Mouse (Mus musculus) heart, embryonic 13.5 days (tissue): ENCODE results near the gene Dennd1a. TPM values are rescaled to one million over a fixed set of nuclear protein-coding genes. Genes with fewer than 3 reads are reported as not detected.

ENCODE experiments used
- ATAC-seq: fragments of 200-750 bp; cut with Nextera tagmentation; 2 replicates; pipeline ENCODE4 v1.8.0; 2017; ENCODE audit warnings: moderate TSS enrichment; ENCODE audit not compliant: insufficient number of reproducible peaks, low FRiP score, low TSS enrichment; ENCODE audit errors: extremely low read depth
- H3K27ac ChIP-seq: fragments of 300-500 bp; sonication (generic); replicated peaks from 2 replicates; pipeline ENCODE4 v1.5.1; 2015; ENCODE audit warnings: moderate library complexity, mild to moderate bottlenecking, inconsistent platforms
- H3K27me3 ChIP-seq: fragments of 300-500 bp; sonication (generic); replicated peaks from 2 replicates; pipeline ENCODE4 v1.6.1; 2015; ENCODE audit warnings: mild to moderate bottlenecking, inconsistent platforms
- H3K36me3 ChIP-seq: fragments of 300-500 bp; sonication (generic); 2 replicates; pipeline ENCODE4 v1.6.1; 2015; ENCODE audit warnings: mild to moderate bottlenecking, inconsistent platforms
- H3K4me1 ChIP-seq: fragments of 300-500 bp; sonication (generic); 2 replicates; pipeline ENCODE4 v1.6.1; 2015; ENCODE audit warnings: inconsistent platforms
- H3K4me2 ChIP-seq: fragments of 300-500 bp; sonication (generic); 2 replicates; pipeline ENCODE4 v1.6.1; 2015; ENCODE audit warnings: inconsistent platforms, mild to moderate bottlenecking, moderate library complexity
- H3K4me3 ChIP-seq: fragments of 300-500 bp; sonication (generic); 2 replicates; pipeline ENCODE4 v1.5.1; 2015; ENCODE audit warnings: moderate library complexity, mild to moderate bottlenecking, inconsistent platforms
- H3K9ac ChIP-seq: fragments of 300-500 bp; sonication (generic); 2 replicates; pipeline ENCODE4 v1.6.1; 2015; ENCODE audit warnings: inconsistent platforms, mild to moderate bottlenecking, moderate library complexity
- H3K9me3 ChIP-seq: fragments of 300-500 bp; sonication (generic); 2 replicates; pipeline ENCODE4 v1.6.1; 2016; ENCODE audit warnings: inconsistent platforms
- WGBS: fragments of 180-500 bp; shearing (Covaris S2); methylation state at CpG from one replicate; pipeline ENCODE4 v1.1.7; 2015; ENCODE audit warnings: mixed read lengths; 5-methylcytosine and 5-hydroxymethylcytosine counted together
- polyA plus RNA-seq: library from polyadenylated mRNA; unstranded; fragments of >200 nt; fragmentation: Nextera tagmentation; extraction: Ambion mirVana; gene quantifications from 2 replicates; pipeline ENCODE4 v1.2.1, GENCODE M21; 2015

Gene Dennd1a
- polyA plus RNA-seq, 1 experiment from 2014 or later: 11.4 TPM

DNA sequence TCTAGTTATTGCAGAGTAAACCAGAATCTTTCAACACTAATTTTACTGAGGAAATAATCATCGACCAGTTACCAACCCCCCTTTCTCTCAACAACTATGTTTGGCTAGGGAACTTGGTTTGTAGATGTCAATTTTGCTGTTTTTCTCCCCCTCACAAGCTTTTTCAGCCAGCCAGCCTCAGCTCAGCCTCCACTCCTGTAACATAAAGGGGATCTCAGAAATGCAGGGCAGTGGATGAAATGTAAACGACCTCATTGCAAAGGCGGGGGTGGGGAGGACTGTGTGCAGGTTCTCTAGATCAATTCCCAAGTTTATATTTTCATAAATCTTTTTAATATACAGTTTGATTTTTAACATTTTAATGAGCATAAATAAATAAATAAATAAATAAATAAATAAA is 147.7 kb downstream of the Dennd1a start:
- Histone ChIP-seq H3K9me3 (no peaks in the 10 kb centered on the region), H3K4me1 (peaks cover 22% of the 10 kb centered on the region), H3K4me2 (no peak overlapping the region), H3K27ac (no peak overlapping the region), H3K4me3 (no peak overlapping the region), H3K36me3 (no peaks in the 10 kb centered on the region), H3K27me3 (no peaks in the 10 kb centered on the region), H3K9ac (no peak overlapping the region)
- 65% methylated on average over 3 of the region's 3 CpGs for WGBS
- ATAC-seq: no peak

DNA sequence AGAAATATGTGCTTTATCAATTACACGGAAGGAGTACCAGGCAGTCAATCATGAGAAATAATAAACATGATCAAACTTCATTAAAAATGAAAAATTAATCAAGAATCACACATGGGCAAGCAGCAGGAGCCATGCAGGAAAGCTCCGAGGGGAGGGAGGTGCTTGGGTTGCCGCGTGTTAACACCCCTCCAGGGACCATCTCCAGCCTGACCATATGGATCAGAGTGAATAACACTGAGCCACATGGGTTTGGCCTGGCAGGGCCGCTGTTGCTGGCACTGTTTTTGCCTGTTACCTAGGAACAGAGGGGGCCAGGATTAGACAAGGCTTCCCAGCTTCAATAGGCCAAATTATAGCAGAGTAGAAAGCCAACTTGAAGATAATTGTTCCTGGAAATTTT is 150.1 kb downstream of the Dennd1a start:
- Histone ChIP-seq H3K4me1 (peaks cover 30% of the 10 kb centered on the region), H3K27ac (no peak overlapping the region), H3K36me3 (no peaks in the 10 kb centered on the region), H3K9me3 (no peaks in the 10 kb centered on the region), H3K4me3 (no peak overlapping the region), H3K27me3 (no peaks in the 10 kb centered on the region), H3K4me2 (no peak overlapping the region), H3K9ac (no peak overlapping the region)
- no peak for ATAC-seq
- WGBS: 50% methylated on average over 5 of the region's 5 CpGs

DNA sequence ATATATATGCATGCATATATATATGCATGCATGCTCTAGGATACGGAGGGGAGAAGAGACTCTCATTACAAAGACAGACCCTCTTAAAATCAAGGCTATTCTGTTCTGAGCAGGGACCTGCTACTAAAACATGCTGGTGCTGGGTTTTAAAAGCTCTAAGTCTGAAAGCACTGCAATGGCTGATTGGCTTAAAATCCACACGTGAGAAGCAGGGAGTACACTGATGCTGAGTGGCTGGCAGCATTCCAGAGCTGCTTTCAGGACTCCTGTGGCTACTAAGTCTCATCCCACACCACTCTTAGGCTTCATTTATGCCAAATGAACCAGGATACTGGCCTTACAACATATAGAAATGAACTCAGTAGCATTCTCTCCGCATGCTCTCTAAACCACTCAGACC is 151.8 kb downstream of the Dennd1a start:
- H3K27me3 ChIP-seq: no peaks in the 10 kb centered on the region
- H3K4me2 ChIP-seq: no peak overlapping the region
- H3K4me1 ChIP-seq: peaks cover 39% of the 10 kb centered on the region
- H3K9me3 ChIP-seq: no peaks in the 10 kb centered on the region
- no peak for ATAC-seq
- no peak overlapping the region for H3K27ac ChIP-seq
- H3K9ac ChIP-seq: no peak overlapping the region
- H3K36me3 ChIP-seq: no peaks in the 10 kb centered on the region
- no peak overlapping the region for H3K4me3 ChIP-seq
- 59% methylated on average over 3 of the region's 3 CpGs for WGBS

DNA sequence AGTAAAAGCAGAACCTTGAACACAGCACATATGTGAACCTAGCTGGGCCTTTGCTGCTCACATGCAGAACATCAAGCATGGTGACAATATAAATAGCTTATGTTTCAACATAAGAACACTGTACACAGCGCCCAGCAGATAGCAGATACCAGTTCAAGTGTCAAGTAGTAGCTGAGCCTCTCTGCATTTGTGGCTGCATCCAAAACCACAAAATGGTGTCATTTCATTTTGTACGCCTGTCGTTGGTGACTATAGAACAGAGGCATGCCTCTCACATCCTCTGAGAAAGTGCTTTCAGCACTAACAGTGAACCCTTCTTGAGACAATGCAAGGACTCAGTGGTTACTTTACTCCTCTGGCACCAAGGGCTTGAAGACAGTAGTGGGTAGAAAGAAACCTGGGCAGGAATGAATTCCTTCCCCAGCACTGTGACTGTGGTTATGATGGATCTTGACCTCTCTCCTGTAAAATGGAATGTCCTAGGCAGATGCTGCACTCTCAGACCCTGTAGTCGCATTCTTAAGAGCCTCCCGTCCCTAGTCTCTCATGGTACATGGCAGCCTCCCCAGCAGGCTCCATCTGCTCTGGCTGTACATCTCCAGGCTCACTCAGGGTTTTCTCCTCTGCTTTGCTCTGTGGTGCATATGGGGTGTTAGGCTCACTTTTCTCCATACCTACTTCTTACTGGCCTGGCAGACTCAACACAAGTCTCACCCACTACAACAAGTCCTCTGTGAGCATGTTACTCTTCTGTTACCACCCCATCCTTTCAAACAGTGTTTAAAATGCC is 154.0 kb downstream of the Dennd1a start:
- Histone ChIP-seq H3K27ac (no peak overlapping the region), H3K9me3 (no peaks in the 10 kb centered on the region), H3K4me1 (peaks cover 49% of the 10 kb centered on the region), H3K4me2 (no peak overlapping the region), H3K36me3 (no peaks in the 10 kb centered on the region), H3K4me3 (no peak overlapping the region), H3K9ac (no peak overlapping the region), H3K27me3 (no peaks in the 10 kb centered on the region)
- no peak for ATAC-seq
- 67% methylated on average over 5 of the region's 5 CpGs for WGBS

DNA sequence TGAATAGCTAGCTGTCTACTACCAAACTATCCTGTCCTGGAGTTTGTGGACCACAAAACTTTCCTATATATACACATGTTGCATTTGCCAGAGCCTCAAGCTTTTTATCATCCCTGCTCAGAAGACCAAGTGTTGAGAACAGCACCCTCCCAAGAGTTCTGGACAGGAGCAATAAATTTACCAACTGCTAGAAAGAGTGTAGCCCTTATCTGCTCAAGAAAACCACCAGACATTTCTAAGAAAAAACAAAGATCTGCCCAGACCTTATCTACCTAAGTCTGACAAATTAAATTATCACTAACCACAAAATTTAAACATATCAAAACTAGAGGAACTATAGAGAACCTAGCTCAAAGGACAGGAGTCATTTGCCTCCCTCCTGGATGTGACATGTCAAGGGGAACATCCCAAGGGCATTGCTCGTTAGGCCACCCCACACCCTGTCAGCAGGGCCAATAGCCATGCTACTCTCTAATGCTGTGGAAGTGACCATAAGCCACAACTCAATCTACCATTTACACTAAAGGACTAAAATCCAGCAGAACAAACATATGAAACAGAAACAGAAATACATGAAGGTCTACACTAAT is 154.9 kb downstream of the Dennd1a start:
- no peaks in the 10 kb centered on the region for H3K36me3 ChIP-seq
- H3K4me3 ChIP-seq: no peak overlapping the region
- no peak for ATAC-seq
- no peaks in the 10 kb centered on the region for H3K9me3 ChIP-seq
- peaks cover 46% of the 10 kb centered on the region for H3K4me1 ChIP-seq
- no peak overlapping the region for H3K27ac ChIP-seq
- no peak overlapping the region for H3K9ac ChIP-seq
- no peaks in the 10 kb centered on the region for H3K27me3 ChIP-seq
- no peak overlapping the region for H3K4me2 ChIP-seq
- WGBS: 58% methylated on average over 1 of the region's 1 CpGs

DNA sequence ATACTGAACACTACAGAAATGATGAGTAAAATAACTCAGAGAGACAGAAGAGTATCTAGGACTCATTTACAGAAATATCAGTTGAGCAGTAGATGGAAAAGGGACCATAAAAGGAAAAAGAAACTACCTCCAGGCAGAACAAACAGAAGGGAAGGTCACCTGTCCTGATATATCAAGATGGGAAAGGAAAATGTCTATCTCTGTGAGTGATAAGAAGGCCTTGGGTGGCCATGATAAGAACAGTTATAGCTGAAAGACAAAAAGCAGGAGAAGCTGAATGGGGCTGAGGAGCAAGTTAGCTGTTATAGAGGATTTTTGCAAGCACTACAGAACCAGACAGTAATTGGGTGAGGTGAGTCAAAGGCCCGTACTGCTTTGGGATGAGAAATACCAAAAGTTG is 155.7 kb downstream of the Dennd1a start:
- ATAC-seq: no peak
- H3K27ac ChIP-seq: no peak overlapping the region
- H3K36me3 ChIP-seq: no peaks in the 10 kb centered on the region
- H3K4me2 ChIP-seq: no peak overlapping the region
- H3K9ac ChIP-seq: no peak overlapping the region
- H3K27me3 ChIP-seq: no peaks in the 10 kb centered on the region
- peaks cover 47% of the 10 kb centered on the region for H3K4me1 ChIP-seq
- H3K4me3 ChIP-seq: no peak overlapping the region
- no peaks in the 10 kb centered on the region for H3K9me3 ChIP-seq
- 58% methylated on average over 1 of the region's 1 CpGs for WGBS

DNA sequence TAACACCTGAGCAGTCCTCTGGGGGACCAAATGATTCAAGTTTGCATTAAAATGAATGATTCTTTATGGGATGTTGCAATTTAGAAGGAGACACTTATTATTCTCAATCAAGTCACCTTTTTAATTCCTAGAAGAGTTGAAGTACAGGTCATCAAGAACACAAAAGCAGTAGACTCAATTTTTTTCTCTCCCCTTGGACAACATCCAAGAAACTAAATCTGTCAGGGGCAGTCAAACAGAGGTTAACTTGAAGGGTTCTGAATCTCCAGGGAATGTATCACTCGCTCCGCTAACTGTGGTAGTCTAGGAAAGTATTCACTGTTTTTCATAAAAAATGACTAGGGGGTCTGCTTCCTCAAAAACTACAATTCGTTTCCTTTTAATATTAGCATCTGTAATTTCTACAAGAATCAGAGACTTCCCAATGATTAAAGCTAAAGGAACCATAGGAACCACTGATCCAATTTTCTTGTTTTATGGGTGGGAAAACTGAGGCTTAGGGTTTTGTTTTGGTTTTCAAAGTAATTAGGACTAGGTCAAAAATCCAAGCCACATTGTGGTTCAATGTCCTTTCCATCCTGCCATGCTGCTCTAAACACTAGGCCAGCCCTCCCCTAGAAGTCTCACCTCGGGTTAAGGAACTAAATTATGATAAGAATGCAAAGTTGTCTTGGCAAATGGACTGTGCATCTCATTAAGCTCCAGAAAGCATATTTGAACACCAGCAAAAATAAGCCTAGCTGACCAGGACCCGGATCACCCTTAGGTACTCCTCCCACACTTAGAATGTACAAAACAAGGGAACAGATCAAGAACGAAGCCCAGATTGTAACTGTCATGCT is 157.0 kb downstream of the Dennd1a start:
- peaks cover 61% of the 10 kb centered on the region for H3K4me1 ChIP-seq
- H3K36me3 ChIP-seq: no peaks in the 10 kb centered on the region
- H3K4me3 ChIP-seq: no peak overlapping the region
- 45% methylated on average over 6 of the region's 6 CpGs for WGBS
- H3K4me2 ChIP-seq: no peak overlapping the region
- no peak overlapping the region for H3K27ac ChIP-seq
- H3K9me3 ChIP-seq: no peaks in the 10 kb centered on the region
- H3K27me3 ChIP-seq: no peaks in the 10 kb centered on the region
- no peak overlapping the region for H3K9ac ChIP-seq
- ATAC-seq: no peak

DNA sequence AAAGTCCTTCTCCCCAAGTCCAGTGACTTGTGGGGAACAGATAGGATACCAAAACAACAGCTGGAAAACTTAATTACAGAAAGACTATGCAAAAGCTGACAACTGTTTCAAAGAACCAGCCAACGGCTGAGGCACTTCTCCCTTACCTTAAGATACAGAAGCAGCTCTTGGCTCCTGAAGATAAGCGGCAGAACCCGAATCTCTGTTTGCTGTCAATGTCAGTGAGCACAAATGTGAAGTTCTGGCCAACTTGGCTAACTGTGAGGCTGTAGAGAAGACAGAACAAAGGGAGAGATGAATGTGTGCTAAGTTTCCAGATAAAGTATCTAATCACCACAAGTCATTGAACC is 160.8 kb downstream of the Dennd1a start:
- H3K27me3 ChIP-seq: no peaks in the 10 kb centered on the region
- no peak overlapping the region for H3K4me3 ChIP-seq
- no peak for ATAC-seq
- H3K4me1 ChIP-seq: peaks cover 44% of the 10 kb centered on the region
- WGBS: 3% methylated on average over 3 of the region's 3 CpGs
- no peaks in the 10 kb centered on the region for H3K9me3 ChIP-seq
- H3K4me2 ChIP-seq: peak overlapping the region; percentile 19; the same call in 1 of the 2 replicates
- H3K9ac ChIP-seq: no peak overlapping the region
- H3K27ac ChIP-seq: peak overlapping the region; percentile 55
- H3K36me3 ChIP-seq: 0 out of 2 replicates have a peak, but pooled peaks cover 3% of the 10 kb centered on the region

DNA sequence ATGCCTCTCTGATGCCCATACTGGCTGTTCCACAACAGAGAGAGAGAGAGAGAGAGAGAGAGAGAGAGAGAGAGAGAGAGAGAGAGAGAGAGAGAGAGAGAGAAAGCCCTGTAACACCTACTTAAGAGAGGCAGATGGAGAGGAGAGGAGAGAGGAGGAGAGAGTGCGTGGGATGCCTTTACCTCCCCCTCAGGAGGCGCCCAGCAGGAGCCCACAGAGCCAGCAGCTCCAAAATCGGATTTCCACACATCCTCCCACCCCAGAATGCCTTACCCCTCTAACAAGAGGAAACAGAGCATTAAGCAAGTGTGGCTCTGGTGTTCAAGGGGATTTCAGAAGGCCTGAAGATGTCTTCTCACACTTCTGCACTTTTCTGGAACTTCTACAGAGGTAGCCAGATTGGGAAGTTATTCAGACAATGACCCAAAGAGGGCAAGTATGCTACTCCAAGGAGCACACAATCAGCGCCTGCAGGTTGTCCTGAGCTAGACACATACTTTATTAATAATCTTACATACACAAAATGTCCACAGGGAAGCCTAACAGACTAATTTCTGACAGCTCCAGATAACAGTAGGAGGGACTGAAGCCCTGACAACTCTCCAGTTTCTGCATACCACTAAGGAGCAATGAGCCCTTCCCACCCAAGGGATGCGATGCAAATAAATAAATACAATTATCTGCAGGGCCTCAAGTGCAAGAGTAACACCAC is 161.4 kb downstream of the Dennd1a start:
- peak overlapping the region; percentile 19 for H3K4me2 ChIP-seq
- H3K4me1 ChIP-seq: peaks cover 38% of the 10 kb centered on the region
- no peak overlapping the region for H3K9ac ChIP-seq
- no peaks in the 10 kb centered on the region for H3K9me3 ChIP-seq
- H3K27me3 ChIP-seq: no peaks in the 10 kb centered on the region
- 0 out of 2 replicates have a peak, but pooled peaks cover 3% of the 10 kb centered on the region for H3K36me3 ChIP-seq
- 32% methylated on average over 5 of the region's 5 CpGs for WGBS
- H3K4me3 ChIP-seq: no peak overlapping the region
- no peak for ATAC-seq
- peak overlapping the region; percentile 55 for H3K27ac ChIP-seq

DNA sequence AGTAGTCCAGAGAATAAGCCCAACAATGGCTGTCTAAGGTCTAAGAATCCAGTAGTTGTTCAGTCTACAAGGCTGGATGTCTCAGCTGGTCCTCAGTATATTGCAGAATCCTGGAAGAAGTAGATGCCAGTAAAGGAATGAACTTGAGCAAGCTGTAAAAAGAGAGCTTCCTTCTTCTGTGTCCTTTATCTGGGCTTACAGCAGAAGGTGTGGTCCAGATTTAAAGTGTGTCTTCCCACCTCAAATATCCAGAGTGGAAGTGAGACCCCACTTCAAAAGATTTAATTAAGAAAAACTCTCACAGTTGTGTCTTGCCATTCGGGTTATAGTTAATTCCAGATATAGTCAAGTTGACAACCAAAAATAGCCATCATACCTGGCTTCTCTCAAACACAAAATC is 162.5 kb downstream of the Dennd1a start:
- H3K27ac ChIP-seq: no peak overlapping the region
- H3K4me2 ChIP-seq: no peak overlapping the region
- H3K4me1 ChIP-seq: peaks cover 27% of the 10 kb centered on the region
- no peaks in the 10 kb centered on the region for H3K27me3 ChIP-seq
- H3K9me3 ChIP-seq: no peaks in the 10 kb centered on the region
- no peak for ATAC-seq
- H3K9ac ChIP-seq: no peak overlapping the region
- H3K36me3 ChIP-seq: 0 out of 2 replicates have a peak, but pooled peaks cover 3% of the 10 kb centered on the region
- H3K4me3 ChIP-seq: no peak overlapping the region
- 76% methylated on average over 1 of the region's 1 CpGs for WGBS

DNA sequence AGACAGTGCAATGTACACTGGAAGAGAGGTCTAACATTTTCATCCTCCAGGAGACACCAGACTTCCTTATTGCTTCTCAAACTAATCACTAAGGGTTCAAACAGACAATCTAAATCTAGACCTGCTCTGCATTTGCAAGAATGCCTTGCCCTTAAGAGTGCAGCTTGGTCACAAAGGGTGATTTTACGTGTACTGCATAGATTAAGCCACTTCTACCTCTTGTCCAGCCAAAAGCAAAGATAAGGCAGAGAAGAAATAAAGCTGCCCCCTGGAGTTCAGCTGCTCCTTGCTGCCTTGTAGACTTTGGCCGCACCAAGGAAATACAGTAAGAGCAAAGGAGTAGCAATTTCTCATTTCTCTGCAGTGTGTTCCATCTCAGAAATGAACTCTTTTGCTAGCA is 172.2 kb downstream of the Dennd1a start:
- Histone ChIP-seq H3K36me3 (no peaks in the 10 kb centered on the region), H3K4me1 (peaks cover 16% of the 10 kb centered on the region), H3K9me3 (no peaks in the 10 kb centered on the region), H3K27ac (no peak overlapping the region), H3K27me3 (no peaks in the 10 kb centered on the region), H3K4me3 (no peak overlapping the region), H3K9ac (no peak overlapping the region), H3K4me2 (no peak overlapping the region)
- no peak for ATAC-seq
- 53% methylated on average over 2 of the region's 2 CpGs for WGBS
